Mouse (Mus musculus) kidney, adult 8-10 months (tissue): ENCODE data around the gene Klhl1.
"Not testable (repeated sequence)": the region's sequence is repeated elsewhere in the genome, so short reads cannot be mapped to it uniquely, and the experiment has no call there.

Source experiments
- DNase-seq, 2 experiments: peaks; one replicate each; pipeline ENCODE4 v3.0.0; 2022

Gene Klhl1

DNA sequence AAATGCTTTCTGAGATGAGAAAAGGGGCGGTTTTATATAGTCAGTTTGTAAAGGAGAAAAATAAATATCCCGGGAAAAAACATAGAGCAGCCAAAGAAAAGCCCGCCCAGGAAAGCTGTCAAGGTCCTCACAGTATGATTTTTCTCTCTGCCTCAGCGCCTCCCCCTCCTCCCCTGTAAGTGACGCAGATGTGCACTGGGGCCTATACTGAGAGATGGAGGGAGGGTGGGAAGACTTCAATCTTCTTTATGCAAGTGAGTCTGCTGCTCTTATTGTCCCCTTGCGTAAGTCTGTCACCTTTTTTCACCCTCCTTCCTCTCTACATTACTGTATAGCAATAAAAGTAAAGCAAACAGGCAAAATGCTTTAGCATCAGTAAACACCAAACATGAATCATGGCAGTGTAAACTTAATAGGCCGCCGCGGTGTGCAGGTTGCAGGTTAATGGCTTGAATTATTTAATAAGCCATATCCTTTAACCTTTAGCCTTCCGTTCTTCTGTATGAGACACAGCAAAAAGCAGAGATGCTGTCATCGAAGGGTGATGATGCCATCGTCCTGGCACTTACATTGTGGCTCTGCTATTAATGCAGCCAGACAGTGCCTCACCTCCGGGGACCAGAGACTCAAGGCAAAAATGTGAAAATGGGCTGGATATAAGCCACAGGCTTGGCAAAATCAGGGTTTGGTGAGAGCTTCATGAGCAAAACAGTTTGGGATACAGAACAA lies at the start of gene Klhl1:
TSS of gene Klhl1 (minus strand) at position 149 of the 729 bp plus-strand sequence.
- DNase-seq, result no peak

DNA sequence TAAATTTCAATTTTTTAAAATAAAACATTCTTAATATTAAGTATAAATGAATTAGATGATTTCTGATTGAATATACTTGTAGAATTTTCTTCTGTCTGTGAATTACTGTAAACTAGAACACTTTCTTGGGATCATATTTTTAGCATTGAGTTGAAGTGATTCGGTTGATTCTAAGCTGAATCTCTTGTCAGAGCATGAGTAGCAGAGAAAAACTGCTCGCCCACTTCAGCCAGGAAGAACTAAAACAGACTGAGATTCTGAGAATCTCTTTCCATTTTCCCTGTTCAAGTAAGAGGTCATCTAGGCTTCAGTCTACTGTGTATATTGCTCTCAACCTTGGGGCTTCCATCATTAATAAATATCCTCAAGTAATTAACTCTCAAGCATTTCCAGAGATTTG lies 34.8 kb upstream of the Klhl1 start:
- no peak for DNase-seq

DNA sequence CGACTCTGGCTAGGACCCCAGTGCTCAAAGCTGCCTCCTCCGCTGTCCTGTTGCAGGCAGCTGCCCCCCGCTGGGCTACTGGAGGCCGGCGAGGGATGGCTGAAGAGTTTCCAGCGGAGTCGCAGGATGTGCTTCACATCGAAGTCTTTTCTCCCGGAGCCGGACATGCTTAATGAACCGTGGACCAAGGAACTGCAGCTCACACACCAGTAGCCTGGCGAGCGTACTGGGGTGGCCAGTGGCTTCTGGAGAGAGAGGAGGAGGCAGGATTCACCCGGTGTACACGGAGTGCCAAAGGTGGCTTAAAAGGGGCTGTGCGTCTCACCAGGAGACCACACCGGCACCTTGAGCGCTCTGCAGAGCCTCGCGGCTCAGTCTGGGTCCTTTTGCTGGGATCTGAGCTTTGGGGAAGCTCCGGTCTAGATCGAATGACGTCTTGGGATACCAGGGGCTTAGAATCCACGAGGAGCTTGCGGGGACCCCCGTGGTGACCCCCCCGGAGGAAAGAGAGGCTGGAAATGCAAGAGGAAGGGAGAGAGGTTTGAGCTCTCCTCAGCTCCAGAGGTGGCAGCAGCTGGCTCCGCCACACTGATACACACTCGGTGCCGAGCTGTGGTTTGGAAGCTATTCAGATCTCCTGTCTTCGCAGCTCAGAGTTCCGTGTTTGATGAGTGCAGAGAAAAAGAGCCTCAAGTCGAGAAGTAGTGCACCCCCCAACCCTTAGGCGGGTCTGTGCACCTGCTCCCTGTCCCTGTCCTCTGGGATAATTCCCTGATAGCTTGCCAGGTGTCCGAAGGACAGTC lies 550 bp downstream of the Klhl1 start:
- DNase-seq, result no peak

DNA sequence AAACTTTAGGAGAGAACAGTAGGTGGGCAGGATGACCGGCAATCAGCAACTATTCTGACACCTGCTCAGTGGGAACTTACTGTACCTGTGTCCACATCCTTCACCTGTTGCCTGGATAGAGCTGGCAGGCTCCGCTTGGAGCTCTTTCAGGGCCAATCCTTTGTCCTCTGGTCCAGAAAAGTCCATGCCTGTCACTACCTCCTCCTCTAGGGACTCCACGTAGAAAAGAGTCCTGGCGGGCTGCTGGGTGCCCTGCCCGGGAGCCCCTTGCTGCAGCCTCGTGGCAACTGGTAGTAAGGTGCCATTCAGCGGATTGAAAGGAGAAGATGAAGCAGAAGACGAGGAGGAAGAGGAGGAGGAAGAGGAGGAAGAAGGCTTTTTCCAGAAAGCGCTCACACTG lies 1.2 kb downstream of the Klhl1 start:
- no peak for DNase-seq

DNA sequence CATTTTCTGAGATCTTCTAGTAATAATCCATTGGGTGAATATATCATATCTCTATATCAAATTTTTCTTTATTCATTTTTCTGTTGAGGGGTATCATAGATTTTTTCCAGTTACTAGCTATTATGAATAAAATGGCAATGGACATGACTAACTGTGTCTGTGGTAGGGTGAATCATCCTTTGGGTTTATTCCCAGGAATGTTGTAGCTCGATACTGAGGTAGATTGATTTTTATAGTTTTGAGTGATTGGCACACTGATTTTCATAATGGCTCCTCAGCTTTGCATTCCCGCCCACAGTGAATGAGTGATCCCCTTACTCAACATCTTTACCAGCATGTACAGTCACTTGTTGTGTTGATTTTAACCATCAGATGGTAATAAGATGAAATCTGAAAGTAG lies 19.0 kb downstream of the Klhl1 start:
- no peak for DNase-seq

DNA sequence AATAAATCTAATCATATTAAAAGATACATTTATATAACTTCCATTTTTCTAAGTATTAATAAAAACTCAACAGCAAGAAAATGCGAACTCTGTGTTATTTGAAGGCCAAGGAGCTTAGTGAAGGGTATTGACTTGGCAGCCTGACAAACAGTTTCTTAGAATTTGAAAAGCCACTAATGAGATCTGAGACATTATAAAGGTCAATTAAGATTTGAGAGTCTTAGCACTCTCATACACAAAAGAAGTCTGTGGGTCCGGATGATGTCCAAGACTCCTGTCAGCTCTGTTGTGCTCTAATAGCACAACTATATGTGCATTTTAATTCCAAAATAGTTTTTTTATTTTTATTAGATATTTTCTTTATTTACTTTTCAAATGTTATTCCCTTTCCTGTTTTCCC lies 47.1 kb downstream of the Klhl1 start:
- no peak for DNase-seq

DNA sequence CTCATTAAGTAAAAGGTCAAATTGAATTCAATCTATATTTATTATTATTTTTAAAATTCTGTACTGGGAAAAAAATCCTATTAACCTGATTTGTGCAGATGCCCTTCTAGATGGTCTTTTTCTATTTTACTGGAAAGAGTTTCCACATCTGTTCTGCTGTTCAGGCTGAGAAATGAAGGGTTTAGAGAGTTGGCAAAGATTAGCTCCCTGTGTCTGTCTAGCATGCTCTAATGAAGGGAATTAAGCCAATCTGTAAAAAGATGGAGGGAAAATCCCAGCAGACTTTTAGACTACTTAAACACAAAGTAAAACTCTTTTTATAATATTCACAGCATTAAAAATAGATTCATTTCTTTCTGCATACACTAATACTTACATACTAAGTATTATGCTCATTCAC lies 47.6 kb downstream of the Klhl1 start:
- no peak for DNase-seq

DNA sequence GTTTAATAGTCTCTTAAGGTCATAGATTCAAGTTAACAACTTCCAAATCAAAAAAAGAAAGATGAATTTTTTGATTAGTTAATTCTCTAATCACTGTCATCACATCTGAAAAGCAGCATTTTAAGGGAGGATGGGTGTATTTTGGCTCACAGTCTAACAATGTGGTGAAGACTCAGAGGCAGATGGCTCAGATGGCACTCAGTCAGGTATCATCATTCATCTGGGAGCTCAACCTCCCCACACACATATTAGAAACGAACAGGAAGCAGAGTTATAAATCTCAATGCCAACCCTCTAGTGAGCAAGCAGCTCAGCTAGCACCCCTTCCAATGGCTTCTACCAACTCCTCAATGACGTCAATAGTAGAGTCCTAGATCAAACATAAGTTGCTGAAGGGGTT lies 57.1 kb downstream of the Klhl1 start:
- DNase-seq, result no peak

DNA sequence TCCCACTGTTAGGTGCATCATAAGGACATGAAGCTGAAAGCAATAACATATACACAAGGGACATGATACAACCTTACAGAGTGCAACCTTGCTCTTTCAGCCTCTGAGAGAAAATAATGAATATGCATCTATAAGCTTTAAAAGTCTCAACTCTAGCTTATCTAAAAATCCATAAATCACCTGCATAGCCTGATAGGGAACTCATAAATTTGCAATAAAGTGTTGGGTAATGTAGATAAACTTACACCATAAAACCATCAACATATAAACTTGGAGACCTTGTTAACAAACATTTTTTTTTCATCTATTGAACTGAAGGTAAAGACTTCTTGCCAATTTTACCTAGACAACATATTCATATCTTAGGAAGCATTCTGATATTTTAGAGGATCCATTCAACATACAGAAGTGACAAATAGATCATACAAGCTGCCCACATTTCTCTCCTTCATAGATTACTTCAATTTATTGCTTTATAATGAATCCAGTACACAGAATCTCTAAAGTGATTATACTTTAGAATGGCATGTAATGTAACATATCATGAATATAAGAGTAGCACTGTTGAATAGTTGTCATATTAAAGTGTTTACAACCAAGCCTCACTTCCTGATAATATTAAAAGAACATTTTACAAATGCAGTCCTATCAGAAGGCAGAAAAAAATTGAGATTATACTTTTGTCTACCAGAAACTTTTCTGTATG lies 126.7 kb downstream of the Klhl1 start:
- DNase-seq, result no peak

DNA sequence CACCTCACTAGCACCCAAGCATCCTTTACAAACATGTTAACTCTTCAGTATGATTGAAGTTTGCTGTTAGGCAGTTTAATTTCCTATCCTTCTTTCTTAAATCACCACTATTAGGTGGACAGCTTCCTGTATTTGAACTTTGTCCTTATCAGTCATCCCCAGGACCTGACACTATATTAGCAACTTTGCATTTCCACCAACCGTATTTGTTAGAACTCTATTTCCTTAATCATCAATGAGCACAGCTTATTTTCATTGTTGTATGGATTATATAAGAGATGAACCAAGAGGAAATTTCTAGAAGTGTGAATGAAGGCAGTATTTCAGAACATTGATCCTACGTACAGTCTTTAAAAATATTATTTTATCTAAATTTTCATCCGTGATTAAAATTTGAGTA lies 156.2 kb downstream of the Klhl1 start:
- DNase-seq, result no peak

DNA sequence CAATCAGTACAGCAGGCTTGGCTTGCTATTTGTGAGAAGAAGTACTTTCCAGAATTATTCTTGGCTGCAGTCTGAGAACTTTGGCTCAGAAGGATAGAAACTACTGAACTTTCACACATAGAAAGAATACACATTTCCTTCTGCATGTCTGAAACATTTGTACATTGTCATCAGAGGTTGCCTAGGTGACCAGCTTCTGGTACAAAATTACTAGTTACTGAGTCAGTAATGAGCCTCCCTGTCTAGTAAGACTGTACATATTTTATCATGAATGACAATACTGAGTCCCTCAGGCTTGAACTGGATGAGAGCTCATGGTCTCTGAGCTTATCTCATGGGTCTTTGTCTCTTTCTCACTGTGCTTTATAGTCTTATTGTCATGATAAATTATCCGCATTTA lies 170.7 kb downstream of the Klhl1 start:
- no peak for DNase-seq

DNA sequence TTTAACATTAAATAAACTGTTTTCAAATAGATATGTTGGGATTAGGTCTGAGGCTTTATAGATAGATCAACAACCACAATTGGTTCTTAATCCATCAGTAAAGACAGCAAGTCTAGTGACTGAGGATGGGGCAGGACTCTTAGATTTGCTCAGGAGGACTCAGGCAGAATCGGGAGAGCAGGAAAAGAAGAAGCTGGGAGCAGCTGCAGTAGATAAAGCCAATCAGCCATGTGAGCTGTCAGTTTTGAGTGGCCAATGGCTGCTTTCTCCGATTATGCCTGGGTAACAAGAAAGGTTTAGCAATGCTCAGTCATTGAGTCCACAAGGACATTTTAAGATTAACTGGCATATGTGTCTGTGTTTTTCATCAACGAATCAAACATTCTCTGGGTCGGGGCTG lies 187.8 kb downstream of the Klhl1 start:
- no peak for DNase-seq

DNA sequence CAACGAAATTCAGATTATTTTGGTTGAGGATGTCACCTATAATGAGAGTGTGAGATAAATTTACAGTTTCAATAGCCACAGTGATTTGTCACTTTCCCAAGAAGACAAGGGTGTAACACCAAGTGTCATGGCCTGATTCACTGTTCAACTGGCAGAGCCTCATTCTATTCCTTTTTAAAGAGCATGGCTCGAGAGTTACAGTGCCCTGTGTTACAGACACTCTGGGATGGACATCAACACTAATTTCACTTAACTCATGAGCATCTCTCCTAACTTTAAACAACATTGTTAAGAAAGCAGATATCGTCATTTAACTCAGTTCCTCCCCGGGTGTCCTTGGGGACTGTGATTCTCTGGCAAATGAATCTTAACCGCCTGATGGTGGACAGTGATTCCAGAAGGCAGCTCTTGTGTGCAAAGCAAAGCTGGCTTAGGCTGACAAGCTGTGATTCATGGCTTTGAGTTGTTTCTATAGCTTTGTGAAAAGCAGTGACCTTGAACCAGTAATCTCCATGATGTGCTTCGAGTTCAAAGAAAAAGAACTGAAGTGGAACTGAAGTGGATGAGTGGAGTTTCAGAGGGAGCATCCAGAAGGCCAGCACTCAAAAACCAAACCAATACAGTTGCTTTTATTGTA lies 301.0 kb downstream of the Klhl1 start:
- no peak for DNase-seq

DNA sequence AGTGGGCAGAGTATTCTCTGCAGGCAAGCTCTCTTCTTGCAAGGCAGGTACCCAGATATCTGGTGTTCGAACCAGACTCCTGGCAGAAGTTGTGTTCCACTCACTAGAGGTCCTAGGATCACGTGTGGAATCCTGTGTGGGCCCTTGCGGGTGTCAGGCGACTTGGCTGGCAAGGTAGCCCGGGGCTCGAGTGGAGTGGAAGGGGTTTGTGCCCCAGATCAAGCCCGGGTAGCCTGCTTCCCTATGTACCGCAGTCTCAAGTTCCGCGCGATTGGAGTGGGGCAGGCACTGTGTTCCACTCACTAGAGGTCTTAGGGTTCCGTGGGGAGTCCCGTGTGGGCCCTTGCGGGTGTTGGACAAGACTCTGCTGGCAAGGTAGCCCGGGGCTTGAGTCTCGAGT lies 324.1 kb downstream of the Klhl1 start:
- not testable (repeated sequence) for DNase-seq

DNA sequence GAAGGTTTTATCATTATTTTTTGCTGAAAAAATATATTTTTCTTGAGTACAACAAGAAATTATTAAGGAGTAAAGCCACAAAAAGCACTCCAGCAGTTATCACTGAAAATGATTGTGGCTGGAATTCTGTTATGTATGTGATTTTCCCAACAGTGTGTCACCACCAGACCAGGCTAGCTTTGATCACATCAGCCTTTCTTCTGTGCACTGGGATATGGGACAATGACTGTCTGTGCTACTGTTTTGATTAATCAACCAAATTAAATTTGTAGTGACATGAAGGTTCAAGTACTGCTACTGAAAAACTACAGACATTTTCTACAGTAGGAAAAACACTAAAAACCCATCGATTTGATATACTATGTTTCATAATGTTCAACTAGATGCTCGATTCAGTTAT lies 344.4 kb downstream of the Klhl1 start:
- no peak for DNase-seq

DNA sequence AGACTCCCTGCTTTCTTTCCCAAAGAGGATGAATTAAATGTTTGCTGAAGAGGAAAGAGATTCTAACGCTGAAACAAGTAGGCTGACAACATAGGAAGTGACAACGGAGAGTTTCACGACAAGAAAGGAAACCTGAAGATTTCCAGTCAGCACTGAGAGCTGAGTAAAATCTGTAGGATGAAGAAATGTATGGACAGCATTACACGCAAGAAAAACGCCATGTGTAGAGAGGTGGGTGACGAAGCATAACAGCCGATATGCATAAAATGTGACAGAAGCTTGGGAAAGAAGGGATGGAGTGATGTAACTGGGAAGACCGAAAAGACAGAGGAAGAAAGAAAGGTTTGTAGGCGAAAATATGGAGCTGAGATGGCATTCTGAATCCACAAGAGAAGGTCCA lies 375.8 kb downstream of the Klhl1 start:
- no peak for DNase-seq

DNA sequence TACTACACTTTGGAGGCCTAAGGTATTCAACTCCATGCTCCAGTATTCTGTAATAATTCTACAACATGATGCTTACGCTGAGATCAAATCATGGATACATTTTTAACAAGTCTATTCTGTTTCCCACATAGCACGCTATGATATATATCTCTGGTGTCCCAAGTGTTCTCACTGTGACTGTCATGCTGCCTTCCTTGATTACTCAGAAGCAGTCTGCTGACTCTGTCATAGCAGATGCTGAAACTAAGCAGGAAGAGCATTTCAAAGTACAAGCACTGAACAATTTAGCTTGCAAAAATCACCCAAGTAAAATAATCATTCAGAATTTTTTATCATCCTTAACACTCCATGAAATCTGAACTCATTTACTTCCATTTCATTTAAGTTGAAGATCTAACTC lies 378.7 kb downstream of the Klhl1 start:
- no peak for DNase-seq

DNA sequence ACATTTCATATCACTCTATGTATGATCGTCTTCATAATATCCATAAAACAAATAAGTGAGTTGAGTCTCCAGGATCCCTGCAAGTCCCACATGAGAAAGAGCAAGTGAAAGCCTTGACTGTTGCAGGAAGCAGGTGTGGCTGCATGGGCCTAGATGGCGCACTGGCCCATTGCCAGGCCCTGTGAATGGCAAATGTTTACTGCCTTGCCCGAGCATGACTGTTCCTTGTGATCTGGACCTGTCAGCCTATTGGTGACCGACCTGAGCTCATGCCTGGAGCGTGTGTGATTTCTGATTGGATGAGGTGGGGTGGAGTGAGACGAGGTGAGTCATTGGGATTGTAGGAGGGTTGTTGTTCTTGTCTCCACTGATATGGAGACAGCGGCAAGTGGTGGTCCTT lies 411.5 kb downstream of the Klhl1 start:
- DNase-seq, result no peak

DNA sequence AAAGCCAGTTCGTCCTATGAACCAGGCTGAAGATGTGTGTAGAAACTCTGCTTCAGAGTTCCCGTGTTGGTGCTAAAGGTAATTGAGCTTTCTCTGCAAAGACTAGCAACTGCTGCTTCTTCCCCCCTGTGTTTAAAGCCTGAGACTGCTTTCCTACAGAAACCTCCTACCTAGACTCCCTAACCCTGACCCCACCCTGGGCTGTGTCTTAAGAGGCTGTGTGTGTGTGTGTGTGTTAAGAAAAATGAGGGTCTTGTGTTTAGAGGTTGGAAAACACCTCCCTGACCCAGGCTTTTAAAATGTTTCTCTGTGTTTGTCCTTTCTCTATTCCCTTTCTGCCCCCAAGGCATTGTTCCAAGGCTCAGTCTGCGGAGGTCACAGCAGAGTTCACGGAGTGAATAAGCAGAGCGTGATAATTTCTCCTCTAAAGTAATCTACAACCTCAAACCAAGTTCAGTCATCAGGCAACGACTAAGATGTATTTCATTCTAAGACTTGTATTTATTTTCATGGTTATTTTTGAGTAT lies 437.2 kb downstream of the Klhl1 start:
- no peak for DNase-seq

DNA sequence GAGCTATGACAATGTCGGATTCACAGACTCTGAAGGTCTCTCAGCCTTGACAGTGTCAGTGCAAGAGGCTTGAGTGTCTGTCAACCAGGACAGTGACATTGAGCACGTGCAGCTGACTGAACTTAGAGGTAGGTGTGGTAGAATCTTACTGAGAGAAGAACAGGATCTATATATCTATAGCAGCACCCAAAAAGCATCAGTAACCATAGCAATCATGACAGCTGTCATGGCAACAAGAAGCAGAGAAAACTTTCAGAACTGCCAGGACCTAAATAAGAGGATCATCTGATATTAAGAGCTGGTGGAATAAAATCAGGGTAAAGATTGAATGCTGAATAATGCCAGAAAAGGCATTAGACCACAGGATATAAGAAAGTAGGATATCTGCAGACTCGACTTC lies 453.0 kb downstream of the Klhl1 start:
- no peak for DNase-seq
